Mouse (Mus musculus): ENCODE results near the gene Ube2a. TPM values are rescaled to one million over a fixed set of nuclear protein-coding genes. Genes with fewer than 3 reads are reported as not detected.

Ube2a gene
- total and polyA plus RNA-seq, 3 experiments, result 30.7 to 141 (median 90.4) TPM

DNA sequence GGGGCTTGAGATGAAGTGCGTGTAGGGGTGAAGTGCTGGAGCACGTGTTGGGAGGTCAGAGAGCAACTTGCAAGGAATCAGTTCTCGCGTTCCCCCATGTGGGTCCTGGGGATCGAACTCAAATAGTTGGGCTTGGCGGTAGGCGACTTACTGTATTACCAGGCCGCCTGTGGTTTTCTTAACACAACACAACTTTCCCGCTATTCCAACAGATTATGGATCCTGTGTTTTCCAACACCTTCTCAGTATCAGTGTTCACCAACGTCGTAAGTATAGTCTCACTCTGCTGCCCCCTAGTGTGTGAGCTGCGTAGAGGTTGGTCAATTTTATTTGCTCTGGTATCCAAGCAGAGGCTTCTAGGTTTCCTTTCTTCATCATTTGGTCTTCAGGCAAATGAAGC, 37.6 kb downstream of the Ube2a start:
- Histone ChIP-seq H3K36me3 (replicated peaks in 1 of 2; ENCODE audit: control insufficient read depth in 1 of 2, insufficient read depth in 1 of 2, low read length in 1 of 2) (peaks cover 5 to 33% of the 10 kb centered on the region in 2 experiments), H3K27ac (ENCODE audit: insufficient read depth, low read depth) (no peak overlapping the region), H3K27me3 (replicated peaks) (no peaks in the 10 kb centered on the region), H3K9ac (ENCODE audit: insufficient read depth, low read depth) (no peak overlapping the region), H3K79me2 (replicated peaks; ENCODE audit: control insufficient read depth, extremely low read depth, insufficient read depth, poor library complexity, severe bottlenecking) (no peaks in the 10 kb centered on the region), H3K4me3 (replicated peaks in 1 of 3; ENCODE audit: low read depth in 2 of 3, low read length in 2 of 3, poor library complexity in 1 of 3) (no peak overlapping the region), H3K9me3 (replicated peaks; ENCODE audit: low read length) (no peaks in the 10 kb centered on the region), H3K4me2 (ENCODE audit: insufficient read depth, low read depth, poor library complexity, severe bottlenecking) (no peak overlapping the region), H3K4me1 (ENCODE audit: control insufficient read depth in 1 of 2, insufficient read depth in 2 of 2) (peaks cover 0 to 4% of the 10 kb centered on the region in 2 experiments; a peak in 1 of 4 replicates)
- DNase-seq (ENCODE audit: extremely low read depth), result peak; percentile 44
- in situ Hi-C loops (cut with MboI; ENCODE audit: low pct_ligation_motif_present, low pct_unique_long_range_greater_than_20kb, low sequenced_read_pairs) (loop anchor here (25.0 kb wide), 1 partner anchor 149 kb away; no protein-coding TSS in a partner anchor), dilution Hi-C loops (cut with MboI; ENCODE audit: extremely low pct_ligation_motif_present, extremely low pct_unique_long_range_greater_than_20kb, low sequenced_read_pairs) (no loop called here)
- TF ChIP-seq CTCF (conservative IDR thresholded peaks at IDR 0.05 in 1 of 2, IDR thresholded peaks at IDR 0.05 in 1 of 2; ENCODE audit: low read depth in 2 of 2, low read length in 2 of 2), result peak in 1 of 2 experiments; percentile 64; a peak in 2 of 4 replicates
- no peak for TF ChIP-seq ZNF384 (IDR thresholded peaks at IDR 0.05; ENCODE audit: low read depth, low read length)
- 0 out of 2 replicates have a peak, but pooled peaks have one; percentile 34 for TF ChIP-seq POLR2AphosphoS2 (IDR thresholded peaks at IDR 0.05; ENCODE audit: low read depth, low read length)
- no peak for TF ChIP-seq KAT2A (IDR thresholded peaks at IDR 0.05; ENCODE audit: insufficient replicate concordance, low read length)
- TF ChIP-seq SIN3A (IDR thresholded peaks at IDR 0.05; ENCODE audit: low read length), result no peak
- no peak for TF ChIP-seq RCOR1 (conservative IDR thresholded peaks at IDR 0.05; ENCODE audit: low read depth, low read length)
- TF ChIP-seq HCFC1 (IDR thresholded peaks at IDR 0.05; ENCODE audit: low read depth, low read length), result no peak
- peak; percentile 53 for TF ChIP-seq SMC3 (IDR thresholded peaks at IDR 0.05; ENCODE audit: low read depth, low read length)
- TF ChIP-seq USF2 (conservative IDR thresholded peaks at IDR 0.05; ENCODE audit: low read depth, low read length), result no peak
- TF ChIP-seq CHD2 (IDR thresholded peaks at IDR 0.05; ENCODE audit: low read length), result no peak
- no peak for TF ChIP-seq IRF4 (IDR thresholded peaks at IDR 0.05; ENCODE audit: low read depth, low read length)
- TF ChIP-seq MAFK (IDR thresholded peaks at IDR 0.05; ENCODE audit: insufficient replicate concordance, low read length), result no peak
- no peak for TF ChIP-seq ZMIZ1 (IDR thresholded peaks at IDR 0.05; ENCODE audit: low read depth, low read length)
- TF ChIP-seq UBTF (IDR thresholded peaks at IDR 0.05; ENCODE audit: low read depth, low read length), result no peak
- TF ChIP-seq RAD21 (IDR thresholded peaks at IDR 0.05; ENCODE audit: low read depth, low read length), result peak; percentile 17
- TF ChIP-seq POLR2A (IDR thresholded peaks at IDR 0.05; ENCODE audit: low read depth, low read length), result no peak

GRCm38 (mm10) chrX:36917749-36918148, 44.0 kb downstream of the Ube2a start:
- no peak overlapping the region for H3K27ac ChIP-seq (ENCODE audit: insufficient read depth, low read depth)
- in situ Hi-C loops (cut with MboI; ENCODE audit: low pct_ligation_motif_present, low pct_unique_long_range_greater_than_20kb, low sequenced_read_pairs), result loop anchor here (25.0 kb wide), 1 partner anchor 155 kb away; no protein-coding TSS in a partner anchor
- H3K4me2 ChIP-seq (ENCODE audit: insufficient read depth, low read depth, poor library complexity, severe bottlenecking), result no peak overlapping the region
- H3K4me3 ChIP-seq (replicated peaks in 1 of 3; ENCODE audit: low read depth in 2 of 3, low read length in 2 of 3, poor library complexity in 1 of 3), result no peak overlapping the region
- peaks cover 27 to 85% of the 10 kb centered on the region in 2 experiments for H3K36me3 ChIP-seq (replicated peaks in 1 of 2; ENCODE audit: control insufficient read depth in 1 of 2, insufficient read depth in 1 of 2, low read length in 1 of 2)
- no peak for TF ChIP-seq ETS1 (conservative IDR thresholded peaks at IDR 0.05; ENCODE audit: low read depth, low read length)
- TF ChIP-seq NELFE (IDR thresholded peaks at IDR 0.05; ENCODE audit: low read depth, low read length), result no peak
- no peak for TF ChIP-seq TCF12 (IDR thresholded peaks at IDR 0.05; ENCODE audit: low read depth, low read length)
- no peak for TF ChIP-seq SMC3 (IDR thresholded peaks at IDR 0.05; ENCODE audit: low read depth, low read length)
- TF ChIP-seq ZNF384 (IDR thresholded peaks at IDR 0.05; ENCODE audit: low read depth, low read length), result no peak
- TF ChIP-seq ZMIZ1 (IDR thresholded peaks at IDR 0.05; ENCODE audit: low read depth, low read length), result no peak
- no peak for TF ChIP-seq JUN (IDR thresholded peaks at IDR 0.05; ENCODE audit: insufficient read depth, low read depth, low read length)
- TF ChIP-seq IRF4 (IDR thresholded peaks at IDR 0.05; ENCODE audit: low read depth, low read length), result no peak
- no peak for TF ChIP-seq ELF1 (IDR thresholded peaks at IDR 0.05; ENCODE audit: low read depth, low read length)
- TF ChIP-seq BHLHE40 (IDR thresholded peaks at IDR 0.05; ENCODE audit: low read depth, low read length), result no peak
- no peak for TF ChIP-seq ZC3H11A (IDR thresholded peaks at IDR 0.05; ENCODE audit: low read depth, low read length)
- no peak for TF ChIP-seq SIN3A (IDR thresholded peaks at IDR 0.05; ENCODE audit: low read length)
- dilution Hi-C loops (cut with MboI; ENCODE audit: extremely low pct_ligation_motif_present, extremely low pct_unique_long_range_greater_than_20kb, low sequenced_read_pairs), result no loop called here
- H3K9ac ChIP-seq (ENCODE audit: insufficient read depth, low read depth), result no peak overlapping the region
- DNase-seq (ENCODE audit: extremely low read depth), result no peak
- no peaks in the 10 kb centered on the region for H3K9me3 ChIP-seq (replicated peaks; ENCODE audit: low read length)
- no peaks in the 10 kb centered on the region for H3K4me1 ChIP-seq (ENCODE audit: control insufficient read depth in 1 of 2, insufficient read depth in 2 of 2)
- H3K27me3 ChIP-seq (replicated peaks), result no peaks in the 10 kb centered on the region
- H3K79me2 ChIP-seq (replicated peaks; ENCODE audit: control insufficient read depth, extremely low read depth, insufficient read depth, poor library complexity, severe bottlenecking), result no peaks in the 10 kb centered on the region
